Mouse (Mus musculus) C2C12 (cell line): ENCODE measurements at regions not wholly inside any gene's neighbourhood (a gene's known extent, or its start where the extent isn't known, plus 50 kb on each side); places are given as distances from the start of the nearest gene placed in this dataset.
A peak's percentile ranks its signal among the peaks of the same experiment; 100 is the strongest.
"Not testable (repeated sequence)": the region's sequence is repeated elsewhere in the genome, so short reads cannot be mapped to it uniquely, and the experiment has no call there.

ENCODE experiments used
- H3K27me3 ChIP-seq: one replicate; pipeline ENCODE4 v1.6.1; 2011; ENCODE audit not compliant: control insufficient read depth, insufficient read depth, insufficient read length
- H3K36me3 ChIP-seq: one replicate; pipeline ENCODE4 v1.6.1; 2011; ENCODE audit not compliant: control insufficient read depth, insufficient read depth
- H3K4me3 ChIP-seq: one replicate; pipeline ENCODE4 v1.5.1; 2011; ENCODE audit warnings: mild to moderate bottlenecking, control low read depth; ENCODE audit not compliant: poor library complexity, insufficient read depth, severe bottlenecking
- H3K79me2 ChIP-seq: one replicate; pipeline ENCODE4 v1.6.1; 2011; ENCODE audit not compliant: control insufficient read depth, insufficient read depth
- H3K79me3 ChIP-seq: one replicate; pipeline ENCODE4 v1.6.1; 2011; ENCODE audit warnings: low read depth, control low read depth
- H3ac ChIP-seq: one replicate; pipeline ENCODE3; 2011; ENCODE audit warnings: low read depth; ENCODE audit not compliant: control insufficient read depth, insufficient read length
- CEBPB ChIP-seq: IDR thresholded peaks from one replicate; pipeline ENCODE4 v1.6.1; 2011; ENCODE audit warnings: low read depth, mild to moderate bottlenecking, control low read depth, moderate library complexity
- CTCF ChIP-seq: IDR thresholded peaks from one replicate; pipeline ENCODE4 v1.5.1; 2011; ENCODE audit not compliant: control insufficient read depth, insufficient read depth, insufficient read length
- FOSL1 ChIP-seq: IDR thresholded peaks from one replicate; pipeline ENCODE4 v1.8.0; 2011; ENCODE audit warnings: mild to moderate bottlenecking, low read length; ENCODE audit not compliant: poor library complexity, insufficient read depth, severe bottlenecking
- MAX ChIP-seq: IDR thresholded peaks from one replicate; pipeline ENCODE4 v1.6.1; 2011; ENCODE audit warnings: mild to moderate bottlenecking, control low read depth
- MYOD1 ChIP-seq: IDR thresholded peaks from one replicate; pipeline ENCODE4 v1.6.1; 2011; ENCODE audit warnings: low read depth; ENCODE audit not compliant: control insufficient read depth, insufficient read length
- MYOG ChIP-seq: IDR thresholded peaks from one replicate; pipeline ENCODE4 v1.6.1; 2011; ENCODE audit not compliant: control insufficient read depth, insufficient read length; ENCODE audit errors: extremely low read depth
- USF1 ChIP-seq: IDR thresholded peaks from one replicate; pipeline ENCODE4 v1.6.1; 2011; ENCODE audit warnings: low read depth, mild to moderate bottlenecking, control low read depth, moderate library complexity

DNA sequence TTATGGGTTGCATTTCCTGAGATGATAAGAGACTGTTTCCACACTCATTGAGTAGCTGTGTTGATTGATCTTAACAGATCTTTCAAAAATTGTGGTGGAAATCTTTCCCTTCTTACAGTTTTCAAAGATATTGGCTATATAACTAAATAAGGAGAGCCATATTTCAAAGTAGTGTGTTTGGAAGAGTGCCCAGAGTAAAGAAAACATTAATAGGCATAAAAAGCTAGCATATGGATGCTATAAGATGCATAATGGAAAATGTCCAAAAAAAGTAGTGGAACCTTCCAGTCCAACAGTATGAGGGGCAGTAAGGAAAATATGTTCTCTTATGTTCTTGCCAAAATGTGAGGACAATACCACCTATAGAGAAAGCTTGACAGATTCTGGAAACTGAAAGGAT, 137.2 kb upstream of the Speer3 start:
- H3K79me2 ChIP-seq = no peaks in the 10 kb centered on the region
- H3K79me3 ChIP-seq = no peaks in the 10 kb centered on the region
- no peak overlapping the region for H3ac ChIP-seq
- no peaks in the 10 kb centered on the region for H3K27me3 ChIP-seq
- no peak for TF ChIP-seq USF1
- no peak for TF ChIP-seq MAX
- no peak for TF ChIP-seq FOSL1
- TF ChIP-seq MYOD1 = no peak
- TF ChIP-seq MYOG = no peak
- no peak for TF ChIP-seq CEBPB
- TF ChIP-seq CTCF = no peak
- no peak overlapping the region for H3K4me3 ChIP-seq
- no peaks in the 10 kb centered on the region for H3K36me3 ChIP-seq

DNA sequence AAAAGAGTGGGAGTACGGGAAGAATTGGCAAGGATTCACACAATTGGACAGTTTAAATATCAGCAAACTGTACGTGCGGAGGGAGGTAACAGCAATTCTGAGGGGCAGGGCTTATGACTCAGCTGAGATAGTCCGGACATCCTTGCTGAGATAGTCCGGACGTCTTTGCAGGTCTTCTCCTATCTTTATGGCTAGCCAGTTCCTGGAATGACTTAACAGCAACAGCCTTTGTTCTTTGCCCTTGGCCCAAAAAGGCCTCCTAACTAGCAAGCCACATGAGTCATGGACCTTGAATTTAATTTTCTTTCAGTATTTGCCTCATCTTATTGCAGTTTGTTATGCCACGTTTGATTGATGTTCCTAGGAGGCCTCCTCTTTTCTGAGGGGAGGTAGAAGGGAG, 133.1 kb upstream of the Speer3 start:
- not testable (repeated sequence) for H3K27me3 ChIP-seq, H3K4me3 ChIP-seq, H3K79me2 ChIP-seq, H3ac ChIP-seq, H3K36me3 ChIP-seq, H3K79me3 ChIP-seq

DNA sequence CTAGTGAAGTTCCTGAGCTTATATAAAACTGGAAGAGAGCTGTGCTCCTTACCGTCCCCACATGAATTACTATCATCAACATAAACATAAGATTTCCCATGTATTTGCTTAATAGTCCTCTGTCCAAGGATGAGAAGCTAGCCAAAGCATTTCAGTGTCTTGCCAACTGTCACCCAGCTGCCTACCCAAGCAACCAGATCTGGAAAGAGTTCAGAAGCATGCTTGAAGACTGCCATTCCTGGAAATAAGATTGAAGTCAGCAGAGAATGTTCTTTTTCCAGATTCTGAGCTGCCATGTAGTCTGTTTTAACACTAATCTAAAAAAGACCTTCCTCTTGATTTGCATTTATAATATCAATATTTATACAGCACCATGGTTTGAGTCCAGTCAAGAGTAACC, 131.9 kb upstream of the Speer3 start:
- Histone ChIP-seq H3K27me3 (no peaks in the 10 kb centered on the region), H3K79me3 (no peaks in the 10 kb centered on the region), H3ac (no peak overlapping the region), H3K36me3 (no peaks in the 10 kb centered on the region), H3K79me2 (no peaks in the 10 kb centered on the region), H3K4me3 (no peak overlapping the region)
- no peak for TF ChIP-seq CEBPB
- no peak for TF ChIP-seq MAX
- no peak for TF ChIP-seq MYOG
- no peak for TF ChIP-seq CTCF
- no peak for TF ChIP-seq USF1
- TF ChIP-seq FOSL1 = no peak

DNA sequence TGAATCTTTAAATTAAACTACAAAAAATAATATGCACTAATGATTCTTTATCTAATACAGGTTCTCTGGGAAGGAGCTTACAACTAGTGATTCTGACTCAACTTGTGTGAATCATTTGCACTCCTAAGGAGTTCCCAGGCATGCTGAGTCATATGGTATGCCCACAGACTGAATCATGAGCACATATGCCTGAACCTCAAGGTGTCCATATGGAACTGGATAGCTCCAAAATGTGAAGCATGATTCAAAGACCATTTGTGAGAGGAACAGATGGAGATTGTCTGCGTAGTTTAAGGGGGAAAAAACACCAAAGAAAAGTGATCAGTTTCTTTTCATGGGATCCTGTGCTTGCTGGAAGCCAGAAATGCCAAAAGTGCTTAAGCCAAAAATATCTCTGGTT, 124.0 kb upstream of the Speer3 start:
- Histone ChIP-seq H3K36me3 (no peaks in the 10 kb centered on the region), H3ac (no peak overlapping the region), H3K27me3 (no peaks in the 10 kb centered on the region), H3K79me2 (no peaks in the 10 kb centered on the region), H3K4me3 (no peak overlapping the region), H3K79me3 (no peaks in the 10 kb centered on the region)
- peak; percentile 4 for TF ChIP-seq USF1
- peak; percentile 47 for TF ChIP-seq MAX
- TF ChIP-seq MYOD1 = peak; percentile 52
- no peak for TF ChIP-seq MYOG
- TF ChIP-seq CTCF = no peak
- peak; percentile 84 for TF ChIP-seq FOSL1
- TF ChIP-seq CEBPB = no peak

DNA sequence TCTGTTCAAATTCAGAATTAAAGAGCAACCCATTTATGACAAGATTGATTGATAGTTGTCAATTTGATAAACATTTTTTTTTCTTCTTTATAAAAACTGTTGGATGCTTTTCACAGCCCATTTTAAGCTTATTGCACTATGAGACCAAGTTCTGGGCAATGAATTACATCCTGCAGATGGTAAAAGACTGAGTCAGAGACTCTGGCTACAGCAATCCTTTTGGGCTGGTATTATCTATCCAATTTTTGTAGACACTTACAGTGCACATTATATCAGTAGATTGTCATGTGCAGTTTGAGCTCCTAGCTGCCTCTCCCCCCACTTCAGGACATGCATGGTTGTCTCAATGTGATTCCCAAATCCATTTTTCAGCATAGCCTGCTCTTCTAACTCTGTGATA, 122.6 kb upstream of the Speer3 start:
- TF ChIP-seq CEBPB (no peak), FOSL1 (no peak), MAX (no peak), MYOD1 (no peak), USF1 (no peak), CTCF (no peak), MYOG (no peak)
- Histone ChIP-seq H3K79me3 (no peaks in the 10 kb centered on the region), H3K27me3 (no peaks in the 10 kb centered on the region), H3K36me3 (no peaks in the 10 kb centered on the region), H3K79me2 (no peaks in the 10 kb centered on the region), H3K4me3 (no peak overlapping the region), H3ac (no peak overlapping the region)

DNA sequence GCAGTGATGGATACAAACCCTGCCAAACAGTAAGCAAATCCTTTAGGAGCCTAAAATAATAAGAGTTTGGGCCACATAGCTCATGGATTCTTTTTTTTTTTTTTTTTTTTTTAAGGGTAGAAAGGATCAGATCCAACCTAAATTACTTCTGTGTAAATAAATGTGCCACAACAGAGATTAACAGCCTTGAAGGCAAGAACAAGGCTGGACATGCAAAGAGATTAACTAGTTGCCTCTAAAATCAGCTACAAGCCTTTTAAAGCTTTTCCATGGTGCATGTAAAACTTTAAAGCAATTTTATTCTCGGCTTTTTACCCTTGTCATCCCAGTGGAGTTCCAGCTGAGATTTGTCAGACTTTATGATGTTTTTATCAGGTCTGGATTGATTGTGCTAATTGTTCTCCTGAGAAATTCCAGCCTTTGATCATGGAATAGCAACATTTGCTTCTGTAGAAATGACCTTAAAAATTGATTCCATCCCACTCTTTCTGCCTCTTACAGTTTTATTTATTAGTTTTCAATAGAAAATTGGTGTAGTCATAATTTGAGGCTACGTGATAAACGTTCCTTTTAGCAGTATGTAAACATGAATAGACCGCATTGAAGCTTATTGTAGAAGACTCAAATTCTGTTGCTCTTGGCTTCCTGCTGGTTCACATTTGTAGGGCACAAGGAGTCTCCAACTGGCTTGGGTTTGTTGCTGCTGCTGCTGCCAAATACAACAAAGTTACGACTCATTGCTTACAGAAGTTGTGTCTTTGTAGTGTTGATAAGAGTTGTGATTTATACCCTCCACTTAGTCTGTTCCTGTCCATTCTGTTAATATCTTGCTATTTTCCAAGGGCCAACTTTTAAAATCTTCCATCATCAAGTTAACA, 100.3 kb upstream of the Speer3 start:
- no peaks in the 10 kb centered on the region for H3K36me3 ChIP-seq
- H3K79me2 ChIP-seq = no peaks in the 10 kb centered on the region
- H3K79me3 ChIP-seq = no peaks in the 10 kb centered on the region
- H3K27me3 ChIP-seq = no peaks in the 10 kb centered on the region
- H3K4me3 ChIP-seq = no peak overlapping the region
- no peak overlapping the region for H3ac ChIP-seq
- TF ChIP-seq FOSL1 = no peak
- no peak for TF ChIP-seq CTCF
- TF ChIP-seq USF1 = no peak
- no peak for TF ChIP-seq MYOD1
- no peak for TF ChIP-seq CEBPB
- TF ChIP-seq MYOG = no peak
- no peak for TF ChIP-seq MAX
